Mouse (Mus musculus) large intestine, adult 2 months (tissue): ENCODE results near the gene Zbtb20. TPM values are rescaled to one million over a fixed set of nuclear protein-coding genes. Genes with fewer than 3 reads are reported as not detected.

ENCODE experiments used
- DNase-seq: peaks from one replicate; pipeline ENCODE4 v3.0.0-alpha.2; 2012; ENCODE audit warnings: low read depth, low spot score
- WGBS: fragments of 180-500 bp; shearing (Covaris S2); methylation state at CpG from one replicate; pipeline ENCODE4 v1.1.7; 2018; 5-methylcytosine and 5-hydroxymethylcytosine counted together
- polyA plus RNA-seq: library from polyadenylated mRNA; depleted of rRNA; stranded (reverse); fragments of >200 nt; gene quantifications from 2 replicates; pipeline ENCODE4 v1.2.3, GENCODE M21; 2012

Gene Zbtb20
- polyA plus RNA-seq, 1 experiment, result 2.9 TPM

DNA sequence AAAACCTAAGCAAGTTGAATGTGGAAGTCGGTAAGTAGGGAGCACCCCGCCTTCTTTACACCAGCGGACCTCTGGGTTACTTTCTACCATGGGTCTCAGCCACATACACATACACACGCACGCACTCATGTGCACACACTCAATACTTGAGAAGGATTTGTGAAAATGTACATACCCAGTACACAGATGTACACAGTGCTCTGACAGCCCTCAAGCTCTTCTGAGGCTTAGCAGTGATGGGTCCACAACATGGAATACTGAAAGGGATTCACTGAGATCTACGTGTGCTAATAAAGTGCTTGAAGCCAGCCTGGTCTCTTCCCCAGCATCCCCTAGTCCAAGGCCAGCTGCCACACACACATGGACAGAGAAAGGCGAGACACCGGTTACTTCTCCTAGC, 761.6 kb downstream of the Zbtb20 start:
- DNase-seq, result no peak
- 89% methylated on average over 8 of the region's 8 CpGs for WGBS

DNA sequence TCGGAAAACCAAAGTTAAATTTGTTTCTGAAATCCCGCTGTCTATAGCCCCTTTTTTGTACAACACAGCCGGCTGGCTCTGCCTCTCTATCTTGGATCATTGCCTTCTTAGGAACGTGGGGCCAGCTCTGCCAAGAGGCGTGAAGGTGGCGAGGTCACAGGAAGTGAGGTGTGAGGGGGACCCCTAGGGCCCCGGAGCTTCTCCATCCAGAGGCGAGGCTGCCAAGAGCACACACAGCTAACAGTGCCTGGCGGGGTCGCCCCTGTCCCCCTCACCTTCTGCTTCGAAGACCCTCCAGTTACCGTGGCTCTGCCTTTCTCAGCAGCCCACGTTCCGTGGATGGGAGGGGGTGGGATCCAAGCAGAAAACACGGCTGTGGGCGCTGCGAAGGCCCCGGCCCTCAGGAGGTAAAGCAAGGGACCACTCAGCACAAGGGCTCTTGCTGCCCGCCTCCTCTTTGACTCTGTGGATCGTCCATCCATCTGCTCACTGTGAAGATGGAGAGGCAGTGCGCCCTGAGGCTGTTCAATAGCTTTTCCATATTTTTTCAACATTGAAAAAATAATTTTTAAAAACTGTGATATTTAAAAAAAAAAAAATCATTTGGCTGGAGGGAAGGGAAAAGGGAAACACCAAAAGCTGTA, 762.8 kb downstream of the Zbtb20 start:
- WGBS, result 80% methylated on average over 21 of the region's 21 CpGs
- no peak for DNase-seq

DNA sequence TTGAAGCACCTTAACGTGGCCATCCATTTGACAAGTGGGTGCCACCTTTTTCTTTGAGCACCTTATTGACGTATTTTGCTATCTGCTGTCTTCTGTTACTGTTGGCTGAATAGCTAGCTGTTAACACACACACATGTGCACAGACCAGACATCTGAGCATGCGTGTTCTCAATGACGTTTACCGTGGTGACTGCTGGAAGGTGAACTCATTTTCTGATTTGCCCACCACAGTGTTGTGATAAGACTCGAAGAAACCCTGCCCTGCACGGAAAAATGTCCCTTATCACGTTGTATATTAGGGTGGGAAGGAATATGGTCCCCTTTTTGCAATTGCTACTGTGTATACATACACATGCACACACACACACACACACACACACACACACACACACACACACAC, 765.5 kb downstream of the Zbtb20 start:
- DNase-seq, result no peak
- WGBS, result 82% methylated on average over 8 of the region's 8 CpGs

DNA sequence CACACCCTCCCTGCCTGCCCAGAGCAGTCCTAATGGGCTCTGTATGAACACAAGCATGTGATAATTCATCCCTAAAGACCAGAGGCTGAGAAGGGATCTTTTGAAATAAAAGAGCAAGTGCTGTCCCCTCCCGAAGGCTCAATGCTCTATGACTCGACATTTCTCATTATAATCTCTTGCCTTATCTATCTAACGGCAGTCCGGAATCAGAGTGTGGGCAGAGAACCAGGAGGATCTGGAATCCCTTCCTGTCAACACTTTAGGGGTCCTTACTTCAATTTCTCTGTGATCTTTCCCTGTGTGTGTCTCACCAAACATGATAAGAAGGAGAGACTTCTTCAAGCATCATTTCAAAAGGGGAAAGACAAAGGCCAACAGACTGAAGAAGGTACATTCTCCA, 770.2 kb downstream of the Zbtb20 start:
- DNase-seq, result no peak
- 86% methylated on average over 4 of the region's 4 CpGs for WGBS

DNA sequence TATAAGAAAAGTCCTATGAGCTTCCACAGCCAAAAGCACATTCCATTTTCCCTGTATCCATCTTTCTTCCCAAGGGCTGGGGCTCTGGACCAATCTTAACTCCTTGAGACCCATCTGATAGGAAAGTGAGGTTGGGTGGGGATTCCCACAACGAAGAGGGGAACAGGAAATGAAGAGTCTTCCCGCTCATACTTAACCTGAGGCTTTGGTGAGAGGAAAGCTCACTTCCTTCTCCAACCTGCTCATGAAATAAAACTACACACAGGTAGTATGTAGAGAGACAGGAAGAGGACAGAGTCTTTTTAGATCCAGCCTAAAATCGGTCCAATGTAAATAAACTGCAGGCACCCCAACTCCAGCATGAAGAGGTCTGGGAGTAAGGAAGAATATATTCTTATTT, 771.3 kb downstream of the Zbtb20 start:
- WGBS, result 74% methylated on average over 3 of the region's 3 CpGs
- DNase-seq, result no peak

DNA sequence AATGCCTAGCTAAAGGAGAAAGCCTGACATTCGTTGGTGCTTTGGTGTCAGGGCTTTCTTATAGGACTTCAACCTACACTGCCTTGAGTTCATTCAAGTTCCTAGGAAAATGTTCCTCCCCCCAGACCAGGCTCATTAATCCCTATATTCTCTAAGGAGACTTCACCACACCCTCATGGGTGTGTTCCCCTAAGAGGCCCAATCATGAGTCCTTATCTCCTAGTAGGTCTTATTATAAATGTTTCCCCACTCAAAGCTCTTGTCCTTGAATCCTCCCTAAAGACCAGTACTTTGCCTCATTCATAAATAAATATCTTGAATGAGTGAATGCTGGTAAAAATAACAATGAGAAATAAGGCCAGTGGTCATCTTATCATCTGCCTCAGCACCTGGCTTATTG, 772.0 kb downstream of the Zbtb20 start:
- no peak for DNase-seq
- 86% methylated on average over 1 of the region's 1 CpGs for WGBS

DNA sequence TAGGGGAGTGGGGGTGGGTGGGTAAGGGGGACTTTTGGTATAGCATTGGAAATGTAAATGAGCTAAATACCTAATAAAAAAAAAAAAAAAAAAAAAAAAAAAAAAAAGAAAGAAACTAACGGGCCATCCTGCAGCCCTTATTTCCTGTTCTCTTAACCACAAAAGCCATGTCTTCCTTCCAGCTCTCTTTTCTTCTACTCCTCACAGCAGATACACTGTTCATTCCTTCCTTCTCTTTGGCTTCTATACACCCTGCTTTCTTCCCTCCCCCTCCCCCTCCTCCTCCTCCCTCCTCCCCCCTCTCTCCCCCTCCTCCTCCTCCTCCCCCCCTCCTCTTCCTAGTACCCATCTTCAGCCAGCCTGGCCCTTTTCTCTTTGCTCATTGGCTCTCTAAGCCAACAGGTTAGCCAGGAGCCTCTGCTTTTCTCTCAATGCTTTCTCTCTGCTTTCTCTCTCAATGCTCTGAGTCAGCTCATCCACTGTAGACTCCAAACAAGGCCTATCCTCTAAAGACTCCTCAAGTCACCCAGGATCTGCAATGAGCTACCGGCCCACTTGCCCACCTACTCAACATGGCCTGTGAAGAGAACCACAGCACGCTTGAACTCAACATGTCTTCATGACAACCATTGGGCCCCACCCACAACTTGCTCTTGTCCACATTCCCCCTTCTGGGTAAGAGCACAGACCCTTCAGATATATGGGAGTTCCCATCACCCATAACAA, 774.8 kb downstream of the Zbtb20 start:
- 92% methylated on average over 3 of the region's 3 CpGs for WGBS
- no peak for DNase-seq

DNA sequence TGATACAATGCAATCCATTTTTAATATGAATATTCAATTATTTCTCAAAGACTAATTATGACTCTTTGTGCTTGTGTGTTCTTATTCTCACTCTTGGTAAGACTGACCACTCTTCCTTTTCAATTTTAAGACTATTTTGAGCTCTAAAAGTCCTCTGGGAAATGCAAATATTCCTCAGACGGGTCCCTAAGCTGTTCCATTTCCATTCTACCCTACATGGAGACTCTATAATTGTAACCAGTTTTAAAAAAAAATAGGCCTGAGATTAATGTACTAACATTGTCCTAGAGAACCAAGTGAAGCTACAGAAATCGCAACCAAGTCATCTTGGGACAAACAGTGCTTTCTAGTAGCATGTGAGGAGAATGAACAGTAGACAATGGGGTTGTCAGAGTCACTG, 777.6 kb downstream of the Zbtb20 start:
- DNase-seq, result no peak
- WGBS, result 71% methylated on average over 2 of the region's 2 CpGs

DNA sequence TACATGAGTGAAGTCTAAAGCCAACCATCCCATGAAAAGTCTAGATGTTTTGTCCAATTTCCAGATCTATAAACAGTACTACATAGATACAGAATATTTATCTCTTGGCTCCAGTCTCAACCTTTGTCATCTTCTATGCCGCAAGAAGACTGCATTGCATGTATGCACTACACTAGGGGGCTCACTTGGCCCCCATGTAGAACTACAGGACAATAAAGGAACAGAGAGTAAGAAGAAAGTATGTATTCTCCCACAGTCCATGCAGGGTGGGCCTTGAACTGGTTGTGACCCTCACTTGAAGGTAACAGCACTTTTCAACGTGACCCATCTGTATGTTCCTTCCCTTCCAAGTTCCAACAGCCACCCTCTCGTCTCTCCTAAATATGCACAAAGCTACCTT, 778.6 kb downstream of the Zbtb20 start:
- no peak for DNase-seq
- 83% methylated on average over 3 of the region's 3 CpGs for WGBS

DNA sequence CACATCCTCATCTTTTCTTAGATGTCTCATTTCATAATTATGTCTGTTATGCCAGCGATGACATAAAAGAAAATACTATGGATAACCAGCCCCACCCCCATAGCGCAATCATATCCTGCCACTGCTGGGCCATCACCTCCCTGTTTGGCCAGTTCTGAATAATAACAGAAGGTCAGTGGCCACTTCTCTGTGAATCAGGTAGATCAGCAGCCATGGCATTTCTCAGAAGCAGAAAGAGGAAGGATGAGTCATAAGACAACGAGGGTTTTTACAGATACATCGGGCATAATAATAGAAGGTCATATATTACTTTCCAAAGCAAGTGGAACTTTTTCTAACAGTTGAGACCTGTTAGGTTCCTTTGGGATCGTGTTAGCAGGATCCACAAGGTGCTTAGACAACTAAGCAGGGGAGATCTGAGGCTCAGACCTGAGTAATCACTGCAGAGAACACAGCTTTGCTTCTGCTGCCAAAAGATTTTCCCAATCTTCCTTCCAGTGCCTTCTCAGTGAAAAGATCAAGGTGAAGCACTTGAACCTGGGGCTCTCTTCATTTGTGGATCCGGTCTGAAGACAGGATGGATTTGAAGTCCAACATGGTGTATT, 779.6 kb downstream of the Zbtb20 start:
- WGBS, result 64% methylated on average over 6 of the region's 6 CpGs
- DNase-seq, result no peak

DNA sequence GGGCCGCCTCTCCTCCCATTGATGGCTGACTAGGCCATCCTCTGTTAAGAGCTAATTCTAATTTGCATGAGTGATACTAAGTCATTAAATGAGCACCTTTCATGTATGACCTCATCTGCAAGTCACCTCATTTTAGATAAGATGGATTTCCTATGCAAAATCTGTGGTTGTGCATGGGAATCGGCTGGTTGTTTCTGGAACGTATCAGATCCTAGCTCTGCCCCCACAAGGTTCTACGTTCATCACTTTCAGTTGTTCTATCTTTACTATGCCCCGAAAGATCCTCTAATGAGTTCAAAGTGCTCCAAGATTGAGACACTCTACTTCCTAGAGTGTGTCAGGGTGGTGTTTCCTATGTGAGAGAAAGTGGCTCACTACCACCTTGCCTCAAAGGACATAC, 785.9 kb downstream of the Zbtb20 start:
- 90% methylated on average over 5 of the region's 5 CpGs for WGBS
- DNase-seq, result no peak

DNA sequence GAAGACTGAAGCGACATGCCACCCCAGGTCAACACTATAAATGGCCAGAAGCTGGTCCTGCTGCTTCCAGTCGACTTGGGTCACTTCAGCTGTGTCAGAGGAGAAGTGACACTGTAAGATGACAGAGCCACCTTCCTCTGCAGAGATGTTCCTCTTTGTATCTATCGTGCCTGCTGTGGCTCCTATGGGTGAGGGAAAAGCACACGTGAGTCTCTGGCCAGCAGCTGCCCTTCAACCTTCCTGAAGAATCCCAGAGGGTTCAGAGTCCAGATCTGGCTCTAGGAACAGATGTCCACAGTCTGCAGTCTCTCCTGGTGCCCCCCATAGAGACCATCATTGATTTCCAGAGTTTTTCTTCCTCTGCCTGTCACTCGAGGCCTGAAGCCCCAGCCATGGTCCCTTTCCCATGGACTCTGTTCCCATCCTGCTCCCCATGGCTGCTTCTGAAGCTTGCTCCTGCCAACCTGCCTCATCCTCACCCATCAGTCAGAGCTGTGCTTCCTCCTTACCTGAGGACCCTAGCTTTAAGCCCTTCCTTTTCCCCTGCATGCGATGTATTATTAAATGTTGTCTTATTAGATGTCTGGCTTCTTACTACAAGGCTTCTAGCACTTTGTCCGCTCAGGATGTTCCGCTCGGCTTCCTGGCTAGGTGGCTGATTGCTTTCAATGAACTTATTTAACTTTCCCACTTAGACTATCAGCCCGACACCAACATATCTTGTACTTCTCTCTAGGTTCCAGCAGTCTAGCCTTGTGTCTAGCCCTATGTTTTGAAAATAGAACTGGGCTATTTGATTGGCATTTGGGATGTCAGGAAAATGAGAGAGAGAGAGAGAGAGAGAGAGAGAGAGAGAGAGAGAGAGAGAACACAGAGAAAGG, 786.7 kb downstream of the Zbtb20 start:
- WGBS, result 78% methylated on average over 10 of the region's 10 CpGs
- no peak for DNase-seq

DNA sequence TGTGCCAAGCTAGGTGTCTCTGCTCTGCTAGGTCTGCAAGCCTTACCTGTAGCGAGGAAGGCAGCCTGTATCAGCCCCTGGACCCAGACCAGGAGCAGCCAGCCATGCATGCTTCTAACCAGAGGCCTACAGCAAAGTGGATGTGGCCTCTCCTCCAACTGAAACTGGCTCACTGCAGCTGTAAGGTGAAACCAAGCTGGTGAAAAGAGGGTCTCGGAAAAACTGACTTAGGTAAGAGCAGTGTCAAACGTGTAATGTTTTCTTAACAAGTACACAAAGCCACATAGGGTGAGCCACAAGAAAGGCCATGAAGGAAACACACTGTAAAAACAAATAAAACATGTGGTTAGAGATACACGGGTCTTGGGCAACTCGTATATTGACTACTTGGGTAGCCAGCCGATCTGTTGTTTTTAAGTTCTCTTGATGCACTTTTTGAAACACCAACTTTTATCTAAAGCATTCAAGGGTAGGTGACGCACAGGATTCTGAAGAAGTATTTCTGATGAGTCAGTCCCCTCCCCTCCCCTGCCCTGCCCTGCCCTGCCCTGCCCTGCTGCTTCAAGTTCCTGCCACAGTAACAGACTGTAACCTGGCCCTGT, 788.4 kb downstream of the Zbtb20 start, which contains the start of gene Tigit:
Gene Tigit, minus strand, starts transcription at position 169 of the 602 bp plus-strand sequence.
- DNase-seq, result no peak
- WGBS, result 62% methylated on average over 7 of the region's 7 CpGs

DNA sequence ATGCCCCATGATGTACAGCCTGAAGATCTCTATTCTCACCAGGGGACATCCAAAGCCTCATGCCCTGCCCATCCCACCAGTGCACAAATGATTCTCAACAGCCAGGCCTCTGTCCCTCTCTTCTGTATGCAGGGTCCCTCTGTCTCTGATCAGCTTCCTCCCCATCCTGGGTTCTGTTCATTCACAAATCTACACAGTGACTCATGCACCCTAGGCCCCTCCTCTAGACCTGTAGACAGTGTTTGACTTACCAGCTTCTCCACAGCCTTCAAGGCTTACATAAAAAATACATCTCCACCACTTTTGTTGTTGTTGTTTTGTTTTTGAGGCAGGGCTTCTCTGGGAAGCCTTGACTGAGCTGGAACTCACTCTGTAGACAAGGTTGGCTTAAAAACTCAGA, 789.2 kb downstream of the Zbtb20 start:
- no peak for DNase-seq

DNA sequence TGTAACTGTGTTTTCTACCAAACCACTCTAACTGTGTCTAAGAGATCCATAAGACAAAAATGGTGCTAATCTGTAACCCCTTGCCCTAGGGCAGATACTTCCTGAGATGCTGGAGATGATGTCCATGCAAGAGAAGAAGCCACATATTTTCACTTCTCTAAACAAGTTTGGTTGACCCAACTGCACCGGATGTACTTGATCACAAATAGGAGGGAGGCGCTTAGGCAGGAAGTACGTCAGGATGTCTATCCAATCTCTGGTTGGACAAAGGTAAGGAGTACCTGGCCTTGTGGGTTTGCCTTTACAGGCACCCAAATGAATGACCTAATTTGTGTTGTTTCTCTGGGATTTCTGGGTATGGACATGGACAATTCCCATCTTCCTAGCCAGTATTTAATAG, 792.6 kb downstream of the Zbtb20 start:
- DNase-seq, result no peak
- WGBS, result 92% methylated on average over 3 of the region's 3 CpGs

DNA sequence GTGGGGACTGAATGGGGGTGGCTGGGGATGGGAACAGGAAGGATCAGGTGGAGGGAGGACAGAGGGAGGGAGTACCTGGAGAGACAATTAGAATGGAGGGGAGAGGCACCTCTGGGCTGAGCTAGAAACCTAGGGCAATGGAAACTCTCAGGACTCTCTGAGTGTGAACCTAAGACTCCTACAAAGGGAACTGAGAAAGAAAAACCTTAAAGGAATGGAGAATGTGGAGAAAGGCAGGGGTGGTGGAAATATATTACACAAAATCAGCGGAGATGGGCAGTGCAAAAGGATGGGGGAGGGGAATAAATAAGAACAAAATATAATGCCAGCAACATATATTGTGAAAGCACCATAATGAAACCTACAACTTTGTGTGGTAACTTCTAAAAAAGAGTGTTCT, 796.3 kb downstream of the Zbtb20 start:
- DNase-seq, result no peak
- 94% methylated on average over 1 of the region's 1 CpGs for WGBS

DNA sequence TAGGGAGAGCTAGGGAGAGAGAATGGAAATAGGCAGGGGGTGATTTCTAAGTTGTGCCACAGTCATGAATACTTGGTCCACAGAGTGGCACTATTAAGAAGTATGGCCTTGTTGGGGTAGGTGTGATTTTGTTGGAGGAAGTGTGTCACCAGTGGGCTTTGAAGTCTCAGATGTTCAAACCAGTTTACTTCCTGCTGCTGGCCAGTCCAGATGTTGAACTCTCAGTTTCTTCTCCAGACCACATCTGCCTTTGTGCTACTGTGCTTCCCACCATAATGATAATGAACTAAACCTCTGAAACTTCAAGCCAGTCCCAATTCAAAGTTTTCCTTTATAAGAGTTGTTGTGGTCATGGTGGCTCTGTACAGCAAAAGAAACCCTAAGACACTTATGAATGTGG, 797.0 kb downstream of the Zbtb20 start:
- no peak for DNase-seq

DNA sequence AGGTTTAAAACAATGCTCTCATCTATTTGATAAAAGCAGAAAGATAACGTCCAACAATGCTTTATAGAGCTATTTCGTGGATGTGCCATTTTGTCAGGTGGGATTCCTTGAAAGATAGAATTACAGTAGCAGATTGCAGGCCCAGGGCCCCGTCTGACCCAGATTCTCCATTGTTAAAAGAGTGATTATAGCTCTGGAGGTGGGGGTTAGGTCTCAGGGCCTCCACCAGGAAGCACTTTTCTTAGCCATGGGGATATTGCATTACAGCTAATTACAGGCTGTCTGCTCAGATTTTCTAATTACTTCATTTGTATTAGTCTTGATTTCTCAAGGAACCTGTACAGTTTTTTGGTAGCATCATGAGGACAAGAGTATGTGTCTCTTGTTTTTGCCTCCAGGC, 798.7 kb downstream of the Zbtb20 start:
- WGBS, result 71% methylated on average over 3 of the region's 3 CpGs
- no peak for DNase-seq

DNA sequence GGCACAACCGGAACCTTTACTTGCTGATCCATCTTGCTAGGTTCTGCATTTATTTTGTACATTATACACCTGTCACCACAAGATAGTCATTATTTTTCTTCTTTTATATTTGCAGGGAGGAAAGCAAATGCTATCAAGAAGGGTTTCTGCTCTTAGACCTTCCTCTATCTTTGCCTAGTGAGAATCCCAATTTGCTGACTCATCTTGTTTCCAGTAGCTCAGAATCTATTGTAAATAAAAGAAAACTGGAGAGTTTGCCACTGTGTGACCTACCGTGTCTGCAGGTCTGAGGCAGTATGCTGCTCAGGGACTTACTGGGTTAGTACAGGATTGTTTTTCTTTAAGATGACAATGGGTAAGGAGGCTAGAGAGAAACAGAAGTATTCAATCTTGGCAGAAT, 812.3 kb downstream of the Zbtb20 start:
- DNase-seq, result no peak
- 72% methylated on average over 2 of the region's 2 CpGs for WGBS

DNA sequence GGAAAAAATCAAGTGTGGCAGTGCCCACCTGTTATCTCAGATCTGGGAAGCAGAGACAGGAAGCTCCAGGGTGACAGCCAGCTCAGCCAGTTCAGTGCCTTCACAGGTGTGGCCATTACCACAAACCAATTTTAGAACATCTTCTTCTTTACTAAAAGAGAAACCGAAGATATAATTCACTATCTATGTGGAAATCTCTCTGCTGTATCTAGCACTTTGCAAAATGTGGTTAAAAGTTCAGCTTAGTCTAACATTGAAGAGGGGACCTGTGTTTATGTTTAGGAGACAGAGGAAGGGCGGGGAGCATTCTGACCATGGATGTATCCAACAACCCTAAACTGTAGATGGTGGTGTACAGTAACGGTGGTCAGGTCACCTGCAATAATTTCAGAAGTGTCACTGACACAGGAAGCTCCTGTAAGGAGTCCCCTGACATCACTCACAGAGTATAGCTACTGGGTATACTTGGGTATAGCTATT, 814.6 kb downstream of the Zbtb20 start:
- no peak for DNase-seq
- WGBS, result 82% methylated on average over 3 of the region's 3 CpGs
